Mouse (Mus musculus): Measurements from ENCODE around the gene Xxylt1. TPM values are rescaled to one million over a fixed set of nuclear protein-coding genes. Genes with fewer than 3 reads are reported as not detected.
A peak's percentile ranks its signal among the peaks of the same experiment; 100 is the strongest.

Gene Xxylt1
- total and polyA plus RNA-seq, 3 experiments: 21.5 to 45.7 (median 35.1) TPM

GRCm38 (mm10) chr16:31052812-31053211 lies 28.4 kb downstream of the Xxylt1 start:
- H3K27ac ChIP-seq (ENCODE audit: insufficient read depth, low read depth): no peak overlapping the region
- H3K27me3 ChIP-seq (replicated peaks): no peaks in the 10 kb centered on the region
- H3K9ac ChIP-seq (ENCODE audit: insufficient read depth, low read depth): no peak overlapping the region
- no peaks in the 10 kb centered on the region; the same call in 1 of the 2 replicates for H3K79me2 ChIP-seq (replicated peaks; ENCODE audit: control insufficient read depth, extremely low read depth, insufficient read depth, poor library complexity, severe bottlenecking)
- no peaks in the 10 kb centered on the region for H3K9me3 ChIP-seq (replicated peaks; ENCODE audit: low read length)
- peaks cover 4 to 56% of the 10 kb centered on the region in 2 experiments for H3K36me3 ChIP-seq (replicated peaks in 1 of 2; ENCODE audit: control insufficient read depth in 1 of 2, insufficient read depth in 1 of 2, low read length in 1 of 2)
- DNase-seq (ENCODE audit: extremely low read depth): no peak
- H3K4me2 ChIP-seq (ENCODE audit: insufficient read depth, low read depth, poor library complexity, severe bottlenecking): no peak overlapping the region
- no peak overlapping the region for H3K4me3 ChIP-seq (replicated peaks in 1 of 3; ENCODE audit: low read depth in 2 of 3, low read length in 2 of 3, poor library complexity in 1 of 3)
- peaks cover 13 to 49% of the 10 kb centered on the region in 2 experiments; a peak in 3 of 4 replicates for H3K4me1 ChIP-seq (ENCODE audit: control insufficient read depth in 1 of 2, insufficient read depth in 2 of 2)
- dilution Hi-C loops (cut with MboI; ENCODE audit: extremely low pct_ligation_motif_present, extremely low pct_unique_long_range_greater_than_20kb, low sequenced_read_pairs): no loop called here
- in situ Hi-C loops (cut with MboI; ENCODE audit: low pct_ligation_motif_present, low pct_unique_long_range_greater_than_20kb, low sequenced_read_pairs): loop anchor here (10.0 to 25.0 kb wide), 3 partner anchors 168 to 791 kb away; partner anchors contain the start of gene Cpn2
- TF ChIP-seq ELF1 (IDR thresholded peaks at IDR 0.05; ENCODE audit: low read depth, low read length) (no peak), SMC3 (IDR thresholded peaks at IDR 0.05; ENCODE audit: low read depth, low read length) (no peak), SIN3A (IDR thresholded peaks at IDR 0.05; ENCODE audit: low read length) (no peak), UBTF (IDR thresholded peaks at IDR 0.05; ENCODE audit: low read depth, low read length) (no peak), ZNF384 (IDR thresholded peaks at IDR 0.05; ENCODE audit: low read depth, low read length) (no peak), POLR2A (IDR thresholded peaks at IDR 0.05; ENCODE audit: low read depth, low read length) (no peak), EP300 (IDR thresholded peaks at IDR 0.05; ENCODE audit: low read length) (no peak), TBP (conservative IDR thresholded peaks at IDR 0.05; ENCODE audit: low read depth, low read length) (no peak), HCFC1 (IDR thresholded peaks at IDR 0.05; ENCODE audit: low read depth, low read length) (no peak), USF2 (conservative IDR thresholded peaks at IDR 0.05; ENCODE audit: low read depth, low read length) (no peak), MAFK (IDR thresholded peaks at IDR 0.05; ENCODE audit: insufficient replicate concordance, low read length) (no peak), ZKSCAN1 (IDR thresholded peaks at IDR 0.05; ENCODE audit: borderline replicate concordance, low read depth, low read length) (no peak), CHD2 (IDR thresholded peaks at IDR 0.05; ENCODE audit: low read length) (no peak), CTCF (conservative IDR thresholded peaks at IDR 0.05 in 1 of 2, IDR thresholded peaks at IDR 0.05 in 1 of 2; ENCODE audit: low read depth in 2 of 2, low read length in 2 of 2) (no peak), CHD1 (IDR thresholded peaks at IDR 0.05; ENCODE audit: low read depth, low read length) (no peak), POLR2AphosphoS2 (IDR thresholded peaks at IDR 0.05; ENCODE audit: low read depth, low read length) (no peak)

- no peak overlapping the region for H3K9ac ChIP-seq (ENCODE audit: insufficient read depth, low read depth)
- TF ChIP-seq ZMIZ1 (IDR thresholded peaks at IDR 0.05; ENCODE audit: low read depth, low read length) (no peak), JUND (conservative IDR thresholded peaks at IDR 0.05; ENCODE audit: low read depth, low read length) (no peak), SMC3 (IDR thresholded peaks at IDR 0.05; ENCODE audit: low read depth, low read length) (no peak), RCOR1 (conservative IDR thresholded peaks at IDR 0.05; ENCODE audit: low read depth, low read length) (no peak), KAT2A (IDR thresholded peaks at IDR 0.05; ENCODE audit: insufficient replicate concordance, low read length) (no peak), POLR2A (IDR thresholded peaks at IDR 0.05; ENCODE audit: low read depth, low read length) (no peak), RAD21 (IDR thresholded peaks at IDR 0.05; ENCODE audit: low read depth, low read length) (peak; percentile 1)
- no peaks in the 10 kb centered on the region for H3K27me3 ChIP-seq (replicated peaks)
- no peak overlapping the region for H3K27ac ChIP-seq (ENCODE audit: insufficient read depth, low read depth)
- in situ Hi-C loops (cut with MboI; ENCODE audit: low pct_ligation_motif_present, low pct_unique_long_range_greater_than_20kb, low sequenced_read_pairs) (loop anchor here (10.0 to 25.0 kb wide), 3 partner anchors 167 to 790 kb away; partner anchors contain the start of gene Cpn2), dilution Hi-C loops (cut with MboI; ENCODE audit: extremely low pct_ligation_motif_present, extremely low pct_unique_long_range_greater_than_20kb, low sequenced_read_pairs) (no loop called here)
- peaks cover 4 to 53% of the 10 kb centered on the region in 2 experiments for H3K36me3 ChIP-seq (replicated peaks in 1 of 2; ENCODE audit: control insufficient read depth in 1 of 2, insufficient read depth in 1 of 2, low read length in 1 of 2)
- no peak for DNase-seq (ENCODE audit: extremely low read depth)
- peaks cover 17 to 55% of the 10 kb centered on the region in 2 experiments for H3K4me1 ChIP-seq (ENCODE audit: control insufficient read depth in 1 of 2, insufficient read depth in 2 of 2)
- H3K79me2 ChIP-seq (replicated peaks; ENCODE audit: control insufficient read depth, extremely low read depth, insufficient read depth, poor library complexity, severe bottlenecking): no peaks in the 10 kb centered on the region; the same call in 1 of the 2 replicates
- no peaks in the 10 kb centered on the region for H3K9me3 ChIP-seq (replicated peaks; ENCODE audit: low read length)
- H3K4me3 ChIP-seq (replicated peaks in 1 of 3; ENCODE audit: low read depth in 2 of 3, low read length in 2 of 3, poor library complexity in 1 of 3): no peak overlapping the region
- H3K4me2 ChIP-seq (ENCODE audit: insufficient read depth, low read depth, poor library complexity, severe bottlenecking): no peak overlapping the region
These were observed 29.0 kb downstream of the Xxylt1 start for GRCm38 (mm10) chr16:31052177-31052726.
